Mouse (Mus musculus) hindbrain, embryonic 12.5 days (tissue): ENCODE results near the gene Lrba. TPM values are rescaled to one million over a fixed set of nuclear protein-coding genes. Genes with fewer than 3 reads are reported as not detected.

Source experiments
- ATAC-seq: fragments of 200-750 bp; cut with Nextera tagmentation; 2 replicates; pipeline ENCODE4 v1.8.0; 2017; ENCODE audit warnings: moderate TSS enrichment; ENCODE audit not compliant: low FRiP score
- H3K27ac ChIP-seq: fragments of 300-500 bp; sonication (generic); 2 replicates; pipeline ENCODE4 v1.5.1; 2016; ENCODE audit warnings: mild to moderate bottlenecking
- H3K27me3 ChIP-seq: fragments of 300-500 bp; sonication (generic); 2 replicates; pipeline ENCODE4 v1.6.1; 2016; ENCODE audit warnings: mild to moderate bottlenecking
- H3K36me3 ChIP-seq: fragments of 300-500 bp; sonication (generic); 2 replicates; pipeline ENCODE4 v1.6.1; 2016; ENCODE audit warnings: mild to moderate bottlenecking
- H3K4me1 ChIP-seq: fragments of 300-500 bp; sonication (generic); 2 replicates; pipeline ENCODE4 v1.6.1; 2016
- H3K4me2 ChIP-seq: fragments of 300-500 bp; sonication (generic); replicated peaks from 2 replicates; pipeline ENCODE4 v1.6.1; 2016; ENCODE audit warnings: mild to moderate bottlenecking
- H3K4me3 ChIP-seq: fragments of 300-500 bp; sonication (generic); 2 replicates; pipeline ENCODE4 v1.5.1; 2016; ENCODE audit warnings: mild to moderate bottlenecking
- H3K9ac ChIP-seq: fragments of 300-500 bp; sonication (generic); 2 replicates; pipeline ENCODE4 v1.6.1; 2016; ENCODE audit warnings: mild to moderate bottlenecking, moderate library complexity
- H3K9me3 ChIP-seq: fragments of 300-500 bp; sonication (generic); replicated peaks from 2 replicates; pipeline ENCODE4 v1.6.1; 2016; ENCODE audit warnings: mild to moderate bottlenecking
- WGBS: fragments of 180-500 bp; shearing (Covaris S2); methylation state at CpG from one replicate; pipeline ENCODE4 v1.1.7; 2016; 5-methylcytosine and 5-hydroxymethylcytosine counted together
- polyA plus RNA-seq: library from polyadenylated mRNA; unstranded; fragments of >200 nt; fragmentation: Nextera tagmentation; extraction: Ambion mirVana; gene quantifications from 2 replicates; pipeline ENCODE4 v1.2.1, GENCODE M21; 2016

Gene Lrba
- polyA plus RNA-seq, 1 experiment from 2014 or later: 8.4 TPM

DNA sequence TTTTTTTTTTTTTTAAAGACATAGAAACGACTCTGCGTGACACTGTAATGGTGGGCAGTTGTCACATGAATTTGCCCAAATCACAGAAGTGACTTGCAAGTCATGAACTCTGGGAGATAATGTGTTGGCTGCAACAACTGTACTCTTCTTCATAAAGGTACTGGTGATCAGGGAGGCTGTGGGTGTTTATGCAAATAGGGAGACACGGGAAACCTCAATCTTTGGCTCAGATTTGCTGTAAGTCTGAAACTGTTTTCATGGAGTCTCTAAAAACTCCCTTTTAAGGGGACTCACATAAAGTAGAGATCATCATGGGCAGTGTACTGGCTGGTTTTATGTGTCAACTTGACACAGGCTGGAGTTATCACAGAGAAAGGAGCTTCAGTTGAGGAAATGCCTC lies 603.0 kb downstream of the Lrba start:
- no peak overlapping the region for H3K9ac ChIP-seq
- H3K4me2 ChIP-seq: no peak overlapping the region
- H3K4me1 ChIP-seq: peaks cover 8% of the 10 kb centered on the region
- H3K36me3 ChIP-seq: peaks cover 16% of the 10 kb centered on the region; the same call in 1 of the 2 replicates
- H3K4me3 ChIP-seq: no peak overlapping the region
- no peak for ATAC-seq
- H3K9me3 ChIP-seq: no peaks in the 10 kb centered on the region
- 95% methylated on average over 3 of the region's 3 CpGs for WGBS
- H3K27me3 ChIP-seq: no peaks in the 10 kb centered on the region
- no peak overlapping the region for H3K27ac ChIP-seq

DNA sequence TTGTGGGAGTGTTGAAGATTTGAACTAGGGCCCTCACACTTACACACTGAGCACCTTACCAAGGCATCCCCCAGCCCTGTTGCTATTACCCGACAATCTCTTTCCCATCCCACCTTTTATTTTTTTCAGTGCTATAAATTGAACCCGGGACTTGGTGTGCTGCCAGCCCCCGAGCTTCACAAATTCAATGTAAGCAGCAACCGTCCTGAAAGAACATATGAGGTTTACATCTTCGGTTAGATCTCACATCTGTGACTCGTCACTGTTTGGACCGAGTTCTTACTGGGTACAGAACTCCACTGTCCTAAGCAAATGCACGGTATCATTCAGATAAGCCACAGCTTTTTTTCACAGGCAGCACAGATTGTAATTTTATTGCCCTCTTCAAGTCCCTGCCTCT lies 607.6 kb downstream of the Lrba start:
- no peak overlapping the region; the same call in 1 of the 2 replicates for H3K27ac ChIP-seq
- peak; percentile 51; the same call in 1 of the 2 replicates for ATAC-seq
- H3K4me3 ChIP-seq: no peak overlapping the region
- H3K9me3 ChIP-seq: no peaks in the 10 kb centered on the region
- no peak overlapping the region for H3K4me2 ChIP-seq
- H3K36me3 ChIP-seq: peaks cover 11% of the 10 kb centered on the region; the same call in 1 of the 2 replicates
- no peaks in the 10 kb centered on the region for H3K27me3 ChIP-seq
- 74% methylated on average over 8 of the region's 8 CpGs for WGBS
- no peak overlapping the region for H3K9ac ChIP-seq
- peaks cover 29% of the 10 kb centered on the region for H3K4me1 ChIP-seq

Other genes with a start within 250 kb of the Lrba start
- not detected in 2 replicates for gene Prss48, start 222.2 kb upstream of the Lrba start, polyA plus RNA-seq
- 842 and 871 TPM in 2 replicates for gene Rps3a1, start 82.0 kb upstream of the Lrba start, polyA plus RNA-seq